ENCODE assay signal across 11 mouse cellular contexts in genomic region chr2:165074081-165074884, GRCm38 (mm10). TPM values are rescaled to one million over a fixed set of nuclear protein-coding genes. Genes with fewer than 3 reads are reported as not detected.
DNase-seq lines count a peak whose midpoint lies in the region; ATAC-seq and TF ChIP-seq lines count a peak whose summit lies in the region.
"Had no signal": no experiment of that assay in that cellular context is flagged by ENCODE, and none has a peak within 500 bp of the region (broad histone marks: within the 10 kb centered on the region; RNA-seq: fewer than 3 reads in every experiment).

No protein-coding gene starts in this region.

- TF ChIP-seq CTCF in lung, postnatal 0 days (IDR thresholded peaks at IDR 0.05): no peak
- no peak for TF ChIP-seq CTCF in lung, adult 2 months (IDR thresholded peaks at IDR 0.05; ENCODE audit: insufficient read depth, low read length)

- no peak overlapping the region for H3K4me2 ChIP-seq in lung, postnatal 0 days (replicated peaks; ENCODE audit: low read depth, low read length)
- H3K4me2 ChIP-seq: midbrain, embryonic 12.5 days had no signal

- no peak overlapping the region for H3K4me3 ChIP-seq in lung, postnatal 0 days (ENCODE audit: low read depth, low read length)
- H3K4me3 ChIP-seq in lung, adult 2 months (replicated peaks; ENCODE audit: extremely low read depth, low read depth, low read length): no peak overlapping the region
- H3K4me3 ChIP-seq: midbrain, embryonic 12.5 days had no signal

- no peaks in the 10 kb centered on the region for H3K36me3 ChIP-seq in lung, postnatal 0 days (ENCODE audit: insufficient read depth, low read length)
- H3K36me3 ChIP-seq: midbrain, embryonic 12.5 days had no signal

- no peaks in the 10 kb centered on the region for H3K4me1 ChIP-seq in lung, postnatal 0 days (ENCODE audit: insufficient read depth, low read depth, low read length)
- H3K4me1 ChIP-seq in lung, adult 2 months (ENCODE audit: control insufficient read depth, insufficient read depth, low read length): no peaks in the 10 kb centered on the region

- DNase-seq in lung, postnatal 0 days (ENCODE audit: low spot score): peak; percentile 7
- no peak for DNase-seq in lung, adult 2 months
- DNase-seq in cerebellum, postnatal 36 days: peak; percentile 81 to 87
- peak; percentile 69 to 74 for DNase-seq in left cerebral cortex, postnatal 36 days (ENCODE audit: low spot score in 2 of 2)
- no peak for DNase-seq in liver
- DNase-seq in ovary, postnatal 36 days (ENCODE audit: low spot score): no peak
- DNase-seq in gastrocnemius, postnatal 10 days: no peak

- peaks cover 14% of the 10 kb centered on the region; the same call in 1 of the 2 replicates for H3K27me3 ChIP-seq in lung, postnatal 0 days (replicated peaks; ENCODE audit: insufficient read depth, low read length)

- H3K9ac ChIP-seq in lung, postnatal 0 days (replicated peaks; ENCODE audit: low read depth): no peak overlapping the region
- H3K9ac ChIP-seq: midbrain, embryonic 12.5 days had no signal

- no peak for TF ChIP-seq POLR2A in lung, adult 2 months (IDR thresholded peaks at IDR 0.05; ENCODE audit: borderline replicate concordance, extremely low read depth, low read depth, low read length)

- H3K27ac ChIP-seq in lung, postnatal 0 days (ENCODE audit: low read length): no peak overlapping the region
- H3K27ac ChIP-seq: midbrain, embryonic 12.5 days had no signal

- ATAC-seq in lung, postnatal 0 days: no peak; the same call in 1 of the 2 replicates
- peak; percentile 36; the same call in 1 of the 2 replicates for ATAC-seq in cerebellum, adult (ENCODE audit: insufficient number of reproducible peaks, low FRiP score, low TSS enrichment)

- intact Hi-C loops in left cerebral cortex, postnatal 36 days (cut with DNase I): loop anchor here (10.0 kb wide), 1 partner anchor 411 kb away; no protein-coding TSS in a partner anchor

- WGBS in lung, postnatal 0 days: 30% methylated on average over 11 of the region's 11 CpGs
- WGBS in lung, adult 2 months: 26% methylated on average over 11 of the region's 11 CpGs

- H3K9me3 ChIP-seq in lung, postnatal 0 days (ENCODE audit: low read length): no peaks in the 10 kb centered on the region
- H3K9me3 ChIP-seq: midbrain, embryonic 12.5 days had no signal

- TF ChIP-seq EP300 in lung, postnatal 0 days (IDR thresholded peaks at IDR 0.05): no peak

RNA-seq across cellular contexts. Expression of gene 1700025C18Rik, which starts 16.3 kb away (rescaled TPM):
- polyA plus RNA-seq in lung, postnatal 0 days (2015; fragmentation: Nextera tagmentation; extraction: Ambion mirVana): not detected in 2 replicates
- polyA plus RNA-seq in lung, adult 2 months (2012; rRNA removed): not detected in 2 replicates
- total RNA-seq in left cerebral cortex, postnatal 36 days (2021): not detected
- not detected for total RNA-seq in gastrocnemius, postnatal 10 days (2021)
- total RNA-seq: hematopoietic stem cell, adult 5-6 weeks; left cerebral cortex, postnatal 25 days had no signal
- polyA plus RNA-seq: midbrain, embryonic 12.5 days had no signal

RNA-seq across cellular contexts. Expression of gene Cd40, which starts 18.9 kb away (rescaled TPM):
- 57.9 and 77.5 TPM in 2 replicates for polyA plus RNA-seq in lung, postnatal 0 days (2015; fragmentation: Nextera tagmentation; extraction: Ambion mirVana)
- polyA plus RNA-seq in lung, adult 2 months (2012; rRNA removed): 36.2 and 51.7 TPM in 2 replicates
- total RNA-seq in left cerebral cortex, postnatal 36 days (2021): 1 to 10 TPM; 1.0 to 1.6 TPM
- under 1 TPM; 0.95 to 0.96 TPM for total RNA-seq in gastrocnemius, postnatal 10 days (2021)

RNA-seq across cellular contexts. Expression of gene Ncoa5, which starts 39.6 kb away (rescaled TPM):
- polyA plus RNA-seq in lung, postnatal 0 days (2015; fragmentation: Nextera tagmentation; extraction: Ambion mirVana): 21.6 and 28.7 TPM in 2 replicates
- polyA plus RNA-seq in lung, adult 2 months (2012; rRNA removed): 27.7 and 29.1 TPM in 2 replicates
- 10 to 100 TPM; 41.4 to 66.1 TPM for total RNA-seq in left cerebral cortex, postnatal 36 days (2021)
- 10 to 100 TPM; 13.4 to 20.4 TPM for total RNA-seq in gastrocnemius, postnatal 10 days (2021)

Comparison
In these comparisons a context has a peak if more than half of its experiments do, and no peak if none do; other contexts are left out.
1. DNase-seq: peak in lung, postnatal 0 days (single experiment), cerebellum, postnatal 36 days (2 of 2) and left cerebral cortex, postnatal 36 days (2 of 2); none in lung, adult 2 months (single experiment), liver (single experiment), ovary, postnatal 36 days (single experiment) and gastrocnemius, postnatal 10 days (single experiment).